Mouse (Mus musculus) ES-Bruce4 (cell line): Measurements from ENCODE around the gene Nr2c2. TPM values are rescaled to one million over a fixed set of nuclear protein-coding genes. Genes with fewer than 3 reads are reported as not detected.

Experiments used
- H3K27ac ChIP-seq: 2 replicates; pipeline ENCODE4 v1.5.1; 2012; ENCODE audit warnings: low read length, inconsistent platforms; ENCODE audit not compliant: insufficient read depth
- H3K27me3 ChIP-seq: 2 replicates; pipeline ENCODE4 v1.6.1; 2012; ENCODE audit warnings: mild to moderate bottlenecking, low read length, inconsistent platforms; ENCODE audit not compliant: control insufficient read depth, poor library complexity, insufficient read depth, severe bottlenecking
- H3K36me3 ChIP-seq: 2 replicates; pipeline ENCODE4 v1.6.1; 2012; ENCODE audit warnings: inconsistent platforms, mild to moderate bottlenecking, low read length, moderate library complexity; ENCODE audit not compliant: control insufficient read depth, poor library complexity, insufficient read depth, severe bottlenecking
- H3K4me1 ChIP-seq: one replicate; pipeline ENCODE4 v1.8.1; 2011; ENCODE audit warnings: low read length; ENCODE audit not compliant: control insufficient read depth, insufficient read depth
- H3K4me3 ChIP-seq: 2 replicates; pipeline ENCODE4 v1.5.1; 2011; ENCODE audit warnings: low read depth, mild to moderate bottlenecking, low read length
- H3K9ac ChIP-seq: 2 replicates; pipeline ENCODE4 v1.6.1; 2012; ENCODE audit warnings: low read depth, mild to moderate bottlenecking, inconsistent platforms; ENCODE audit not compliant: poor library complexity, severe bottlenecking
- H3K9me3 ChIP-seq: replicated peaks from 2 replicates; pipeline ENCODE4 v1.6.1; 2012; ENCODE audit warnings: mild to moderate bottlenecking, low read length, inconsistent platforms; ENCODE audit not compliant: control insufficient read depth, poor library complexity, insufficient read depth, severe bottlenecking
- CTCF ChIP-seq: IDR thresholded peaks from one replicate; pipeline ENCODE4 v1.8.1; 2011; ENCODE audit warnings: low read depth, low read length
- EP300 ChIP-seq: IDR thresholded peaks from 2 replicates; pipeline ENCODE4 v1.6.1; 2011; ENCODE audit warnings: low read depth, low read length; ENCODE audit not compliant: insufficient read depth
- POLR2A ChIP-seq: IDR thresholded peaks from one replicate; pipeline ENCODE4 v1.8.1; 2011; ENCODE audit warnings: low read length; ENCODE audit not compliant: insufficient read depth
- polyA plus RNA-seq: library from polyadenylated mRNA; stranded (reverse); fragments of >200 nt; gene quantifications from 2 replicates; pipeline ENCODE4 v1.2.4, GENCODE M21; 2011; ENCODE audit warnings: low read depth; ENCODE audit not compliant: missing spikeins, insufficient read depth, insufficient read length

The Nr2c2 gene
- 29.3 and 31.7 TPM in 2 replicates for polyA plus RNA-seq

DNA sequence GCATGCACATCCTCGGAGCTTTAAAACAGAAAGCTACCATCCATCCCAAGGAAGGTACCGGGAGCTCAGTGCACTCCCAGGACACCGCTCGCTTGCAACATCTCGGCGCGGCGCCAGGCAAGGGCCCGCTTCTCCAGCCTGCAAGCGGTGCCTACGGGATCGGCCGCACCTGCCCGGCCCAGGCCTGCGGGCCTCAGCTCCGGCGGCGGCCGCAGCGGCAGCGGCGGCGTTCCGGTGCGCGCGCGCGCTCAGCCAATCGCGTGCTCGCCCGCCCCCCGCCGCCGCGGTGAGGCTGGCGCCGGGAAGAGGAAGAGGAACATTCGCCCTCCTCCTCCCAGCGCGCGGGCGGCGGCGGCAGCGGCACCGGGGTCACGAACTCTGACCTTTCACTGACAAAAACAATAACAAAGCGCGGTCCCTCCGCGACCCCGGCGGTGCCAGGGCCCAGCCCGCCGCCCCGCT, at the start of gene Nr2c2:
TSS of gene Nr2c2 (plus strand) at position 261 of the 462 bp plus-strand sequence.
- TF ChIP-seq POLR2A = peak; percentile 76
- no peak for TF ChIP-seq CTCF
- TF ChIP-seq EP300 = no peak
- Histone ChIP-seq H3K36me3 (no peaks in the 10 kb centered on the region; the same call in 1 of the 2 replicates), H3K9ac (peak within 1 kb of the TSS; percentile 98), H3K27ac (peak within 1 kb of the TSS; percentile 95), H3K4me1 (no peaks in the 10 kb centered on the region), H3K27me3 (no peaks in the 10 kb centered on the region), H3K4me3 (peak within 1 kb of the TSS; percentile 82), H3K9me3 (no peaks in the 10 kb centered on the region)

GRCm38 (mm10) chr6:92042055-92042454, 49.1 kb upstream of the Nr2c2 start:
- no peak overlapping the region for H3K27ac ChIP-seq
- no peaks in the 10 kb centered on the region for H3K4me1 ChIP-seq
- no peaks in the 10 kb centered on the region for H3K36me3 ChIP-seq
- no peaks in the 10 kb centered on the region for H3K27me3 ChIP-seq
- H3K9ac ChIP-seq = no peak overlapping the region
- no peak for TF ChIP-seq EP300
- no peak for TF ChIP-seq POLR2A
- TF ChIP-seq CTCF = no peak
- H3K4me3 ChIP-seq = no peak overlapping the region
- H3K9me3 ChIP-seq = no peaks in the 10 kb centered on the region

DNA sequence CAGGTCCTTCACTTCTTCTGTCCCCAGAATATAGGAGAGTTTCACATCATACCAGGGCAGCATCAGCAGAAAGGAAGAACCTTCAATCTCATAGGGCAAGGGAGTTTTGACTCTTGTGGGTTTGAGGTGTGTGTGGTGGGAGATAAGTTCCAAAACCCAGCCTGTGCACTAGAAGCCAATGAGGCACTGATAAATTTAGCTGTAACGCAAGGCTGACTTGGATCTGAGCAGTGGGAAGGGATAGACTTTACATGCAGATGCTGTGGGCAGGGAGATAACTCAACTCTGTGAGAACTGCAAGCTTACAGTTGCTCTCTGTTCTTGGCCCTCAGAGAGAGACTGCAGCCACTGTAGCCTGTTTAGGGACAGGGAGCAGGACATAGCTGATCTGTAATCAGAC, 48.3 kb upstream of the Nr2c2 start:
- no peaks in the 10 kb centered on the region for H3K27me3 ChIP-seq
- H3K9me3 ChIP-seq = no peaks in the 10 kb centered on the region
- no peaks in the 10 kb centered on the region for H3K36me3 ChIP-seq
- TF ChIP-seq POLR2A = no peak
- no peak for TF ChIP-seq EP300
- no peak for TF ChIP-seq CTCF
- H3K27ac ChIP-seq = no peak overlapping the region
- H3K9ac ChIP-seq = no peak overlapping the region
- H3K4me3 ChIP-seq = no peak overlapping the region
- H3K4me1 ChIP-seq = no peaks in the 10 kb centered on the region

GRCm38 (mm10) chr6:92057768-92058167, 33.4 kb upstream of the Nr2c2 start:
- no peak for TF ChIP-seq CTCF
- no peak for TF ChIP-seq EP300
- TF ChIP-seq POLR2A = no peak
- no peaks in the 10 kb centered on the region for H3K36me3 ChIP-seq
- H3K9ac ChIP-seq = no peak overlapping the region
- H3K9me3 ChIP-seq = no peaks in the 10 kb centered on the region
- no peak overlapping the region for H3K4me3 ChIP-seq
- no peak overlapping the region for H3K27ac ChIP-seq
- no peaks in the 10 kb centered on the region for H3K27me3 ChIP-seq
- H3K4me1 ChIP-seq = no peaks in the 10 kb centered on the region

DNA sequence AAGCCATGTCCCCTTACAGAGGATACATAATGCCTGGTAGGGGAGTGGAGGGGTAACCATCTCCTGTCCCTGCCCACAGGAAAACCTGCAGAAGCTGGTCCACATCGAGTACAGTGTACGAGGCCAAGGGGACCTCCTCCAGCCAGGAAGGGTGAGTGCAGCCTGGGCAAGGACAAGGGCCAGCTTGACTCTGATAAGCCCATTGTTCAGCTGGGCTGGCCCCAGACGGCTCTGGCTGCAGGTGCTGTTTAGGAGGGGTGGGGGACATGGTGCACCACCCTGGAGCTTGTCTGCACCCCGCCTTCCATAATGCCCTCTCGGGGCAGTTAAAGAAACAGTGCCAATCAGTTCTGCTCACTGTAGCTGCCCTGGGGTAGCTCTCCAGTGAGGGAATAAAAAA, 29.5 kb upstream of the Nr2c2 start:
- H3K9ac ChIP-seq = no peak overlapping the region
- no peak for TF ChIP-seq EP300

DNA sequence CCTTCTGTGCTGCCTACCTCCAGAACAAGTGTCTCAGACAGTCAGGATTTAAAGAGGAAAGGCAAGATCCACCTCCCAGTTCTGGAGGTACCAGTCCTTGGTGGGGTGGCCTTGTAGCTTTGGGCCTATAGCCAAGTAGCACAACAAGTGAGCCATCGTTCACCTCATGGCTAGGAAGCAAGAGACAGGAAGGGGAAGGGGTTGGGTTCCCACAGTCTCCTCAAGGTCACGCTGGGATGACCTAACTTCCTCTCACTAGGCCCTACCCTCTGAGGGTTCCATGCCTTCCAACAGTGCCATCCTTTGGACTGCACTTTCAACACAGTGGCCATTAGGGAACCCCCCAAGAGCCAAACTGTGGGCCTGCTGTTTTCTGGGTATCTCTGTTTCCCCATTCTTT, 27.7 kb upstream of the Nr2c2 start:
- Histone ChIP-seq H3K4me3 (no peak overlapping the region), H3K9me3 (no peaks in the 10 kb centered on the region), H3K4me1 (no peaks in the 10 kb centered on the region), H3K27ac (no peak overlapping the region), H3K36me3 (no peaks in the 10 kb centered on the region), H3K27me3 (no peaks in the 10 kb centered on the region), H3K9ac (no peak overlapping the region)
- TF ChIP-seq POLR2A = no peak
- TF ChIP-seq CTCF = no peak
- no peak for TF ChIP-seq EP300

More for the DNA sequence above, 29.5 kb upstream of the Nr2c2 start:
- Histone ChIP-seq H3K36me3 (no peaks in the 10 kb centered on the region), H3K27ac (no peak overlapping the region), H3K27me3 (no peaks in the 10 kb centered on the region), H3K9me3 (no peaks in the 10 kb centered on the region), H3K4me1 (no peaks in the 10 kb centered on the region), H3K4me3 (no peak overlapping the region)
